Mouse (Mus musculus): ENCODE measurements at regions not wholly inside any gene's neighbourhood (a gene's known extent, or its start where the extent isn't known, plus 50 kb on each side); places are given as distances from the start of the nearest gene placed in this dataset.
A peak's percentile ranks its signal among the peaks of the same experiment; 100 is the strongest.

- peak in 1 of 2 experiments; percentile 6 for DNase-seq
Observed at GRCm38 (mm10) chr6:109533526-109533925, 705.1 kb downstream of the Edem1 start.

GRCm38 (mm10) chr6:109542980-109543976, 714.8 kb downstream of the Edem1 start:
- DNase-seq, result no peak

- no peak for DNase-seq
Observed at GRCm38 (mm10) chr6:109552316-109552715, 723.9 kb downstream of the Edem1 start.

Data from layer of hippocampus, postnatal 36 days (tissue).